Mouse (Mus musculus): ENCODE measurements around the gene Bag3. TPM values are rescaled to one million over a fixed set of nuclear protein-coding genes. Genes with fewer than 3 reads are reported as not detected.
"Not testable (repeated sequence)": the region's sequence is repeated elsewhere in the genome, so short reads cannot be mapped to it uniquely, and the experiment has no call there.

Bag3 gene
- polyA plus RNA-seq, 1 experiment from 2014 or later: 2.6 TPM

DNA sequence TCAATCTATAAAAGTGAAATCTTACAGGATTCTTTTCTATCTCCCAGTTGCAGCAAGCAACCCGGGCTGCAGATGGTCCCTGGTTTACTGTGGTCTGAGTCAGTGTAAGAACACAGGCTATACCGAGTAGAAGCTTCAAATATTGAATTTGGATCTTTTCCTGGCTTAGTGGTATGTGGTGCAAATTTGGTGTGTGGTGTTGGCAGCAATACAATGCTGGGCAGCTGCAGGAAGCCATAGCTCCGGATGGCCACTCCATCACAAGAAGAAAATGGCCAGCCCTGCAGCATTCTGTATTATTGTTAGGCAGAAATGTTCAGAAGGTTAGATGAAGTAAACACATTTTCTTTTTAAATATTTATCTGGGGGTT, 27.7 kb downstream of the Bag3 start:
- WGBS: 39% methylated on average over 3 of the region's 3 CpGs
- Histone ChIP-seq H3K36me3 (no peaks in the 10 kb centered on the region), H3K4me2 (no peak overlapping the region), H3K9me3 (replicated peaks) (no peaks in the 10 kb centered on the region), H3K9ac (replicated peaks) (no peak overlapping the region), H3K27me3 (replicated peaks) (no peaks in the 10 kb centered on the region), H3K4me3 (replicated peaks) (no peak overlapping the region), H3K27ac (replicated peaks) (peak overlapping the region; percentile 78), H3K4me1 (peaks cover 31% of the 10 kb centered on the region)
- peak; percentile 35; the same call in 1 of the 2 replicates for ATAC-seq (ENCODE audit: low FRiP score)

DNA sequence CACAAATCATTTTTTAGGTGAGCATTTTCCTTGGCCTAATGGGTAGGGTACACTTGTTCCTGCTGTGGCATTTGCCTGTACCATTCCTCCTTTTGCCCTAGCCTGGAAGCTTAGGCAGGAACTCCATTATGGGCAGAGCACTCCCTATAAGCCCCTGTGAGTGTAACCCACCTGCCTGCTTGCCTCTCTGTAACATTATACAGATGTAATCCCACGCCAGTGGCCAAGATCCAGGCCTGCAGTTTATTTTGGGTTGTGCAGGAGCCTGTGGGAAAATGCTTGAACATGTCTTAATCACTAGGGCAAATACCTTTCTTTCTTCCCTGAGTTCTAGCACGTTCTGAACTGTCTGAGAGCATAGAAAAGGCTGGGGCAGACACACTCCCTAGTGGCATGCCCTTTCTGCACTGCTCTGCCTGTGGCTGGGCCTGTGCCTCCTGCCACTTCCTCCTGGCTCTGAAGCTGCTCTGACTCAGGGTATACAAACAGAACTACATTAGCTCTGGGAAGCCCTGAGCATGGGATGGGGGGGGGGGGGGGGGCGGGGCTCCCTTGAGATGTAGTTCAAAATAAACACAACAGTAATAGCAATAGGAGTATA, 29.8 kb downstream of the Bag3 start:
- H3K27ac ChIP-seq (replicated peaks): no peak overlapping the region
- 46% methylated on average over 3 of the region's 3 CpGs for WGBS
- no peak for ATAC-seq (ENCODE audit: low FRiP score)

DNA sequence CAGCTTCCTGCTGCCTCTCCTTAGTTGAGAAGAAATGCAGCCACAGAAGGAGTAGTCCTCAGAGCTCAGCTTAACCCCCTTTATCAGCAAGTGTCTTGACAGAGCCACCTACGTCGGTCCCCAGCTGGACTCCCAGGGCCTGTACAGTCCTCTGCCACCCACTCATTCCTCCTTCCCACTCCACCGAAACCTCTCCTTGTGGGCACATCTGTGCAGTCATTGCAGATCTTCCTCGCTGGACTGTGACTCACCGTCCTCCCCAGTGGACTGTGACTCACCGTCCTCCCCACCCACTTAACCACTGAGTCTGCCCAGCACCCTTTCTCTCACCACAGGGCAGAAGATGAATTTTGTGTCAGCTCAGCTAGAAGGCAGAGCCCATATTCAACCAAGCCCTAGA, 31.1 kb downstream of the Bag3 start:
- ATAC-seq (ENCODE audit: low FRiP score): no peak
- 86% methylated on average over 6 of the region's 6 CpGs for WGBS
- Histone ChIP-seq H3K4me3 (replicated peaks) (no peak overlapping the region), H3K27me3 (replicated peaks) (no peaks in the 10 kb centered on the region), H3K36me3 (no peaks in the 10 kb centered on the region), H3K27ac (replicated peaks) (no peak overlapping the region), H3K4me1 (peaks cover 28% of the 10 kb centered on the region), H3K9me3 (replicated peaks) (no peaks in the 10 kb centered on the region), H3K9ac (replicated peaks) (no peak overlapping the region), H3K4me2 (no peak overlapping the region)

More for the DNA sequence above, 29.8 kb downstream of the Bag3 start:
- Histone ChIP-seq H3K4me3 (replicated peaks) (no peak overlapping the region), H3K4me1 (peaks cover 31% of the 10 kb centered on the region), H3K9me3 (replicated peaks) (no peaks in the 10 kb centered on the region), H3K36me3 (no peaks in the 10 kb centered on the region), H3K27me3 (replicated peaks) (no peaks in the 10 kb centered on the region), H3K4me2 (no peak overlapping the region), H3K9ac (replicated peaks) (no peak overlapping the region)

DNA sequence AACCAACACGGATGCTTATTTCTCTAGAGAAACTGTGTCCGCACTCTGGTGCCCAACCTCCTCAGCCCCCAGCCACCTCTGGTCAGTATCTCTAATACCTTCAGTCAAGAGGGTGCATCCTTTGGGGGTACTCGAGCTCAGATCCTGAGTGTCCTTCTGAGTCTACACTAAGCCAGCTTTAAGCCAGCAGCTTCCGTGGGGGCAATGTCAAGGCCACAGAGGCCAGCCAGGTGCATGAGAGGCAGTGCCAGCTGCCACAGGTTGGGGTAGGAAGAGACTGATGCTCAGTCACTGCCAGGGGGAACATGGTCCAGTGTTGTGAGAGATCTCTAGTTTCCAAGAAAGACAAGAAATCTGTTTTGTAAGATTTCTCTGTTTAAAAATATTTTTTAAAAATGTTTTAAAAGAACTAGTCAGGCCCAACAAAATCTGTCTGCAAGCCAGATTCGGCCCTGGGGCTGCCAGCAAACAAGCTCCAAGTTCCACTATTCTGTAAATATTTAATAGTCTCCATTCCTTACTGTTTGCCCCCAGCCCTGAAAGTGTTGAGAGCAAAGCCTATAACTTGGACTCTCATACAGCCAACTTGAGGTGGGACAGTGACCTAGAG, 31.8 kb downstream of the Bag3 start:
- H3K4me1 ChIP-seq: peaks cover 20% of the 10 kb centered on the region
- H3K27ac ChIP-seq (replicated peaks): no peak overlapping the region
- no peaks in the 10 kb centered on the region for H3K27me3 ChIP-seq (replicated peaks)
- no peaks in the 10 kb centered on the region for H3K36me3 ChIP-seq
- no peak overlapping the region for H3K9ac ChIP-seq (replicated peaks)
- no peak for ATAC-seq (ENCODE audit: low FRiP score)
- H3K4me2 ChIP-seq: no peak overlapping the region
- 85% methylated on average over 5 of the region's 5 CpGs for WGBS
- H3K9me3 ChIP-seq (replicated peaks): no peaks in the 10 kb centered on the region
- H3K4me3 ChIP-seq (replicated peaks): no peak overlapping the region

DNA sequence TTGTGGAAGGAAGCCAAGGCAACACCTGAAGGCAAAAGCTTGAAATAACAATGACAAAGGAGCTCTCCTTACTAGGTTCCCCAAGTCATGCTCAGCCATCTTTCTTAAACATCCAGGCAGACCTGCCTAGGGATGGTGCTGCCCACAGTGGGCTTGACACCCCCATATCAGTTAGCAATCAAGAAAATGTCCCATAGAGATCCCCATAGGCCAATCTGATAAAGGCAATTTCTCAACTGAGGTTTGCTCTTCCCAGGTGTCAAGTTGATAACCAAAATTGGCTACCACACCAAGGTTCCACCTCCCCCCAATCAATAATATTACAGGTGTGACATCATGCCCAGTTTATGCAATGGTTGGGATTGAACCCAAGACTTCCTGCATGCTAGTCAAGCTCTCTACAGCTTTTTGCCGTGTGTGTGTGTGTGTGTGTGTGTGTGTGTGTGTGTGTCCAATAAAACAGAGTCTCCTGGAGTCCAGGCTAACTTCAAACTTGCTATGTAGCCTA, 33.6 kb downstream of the Bag3 start:
- no peak for ATAC-seq (ENCODE audit: low FRiP score)
- no peak overlapping the region for H3K4me2 ChIP-seq
- 100% methylated on average over 1 of the region's 1 CpGs for WGBS
- peaks cover 3% of the 10 kb centered on the region; the same call in 1 of the 2 replicates for H3K4me1 ChIP-seq
- no peaks in the 10 kb centered on the region for H3K27me3 ChIP-seq (replicated peaks)
- no peak overlapping the region for H3K9ac ChIP-seq (replicated peaks)
- H3K9me3 ChIP-seq (replicated peaks): no peaks in the 10 kb centered on the region
- no peak overlapping the region for H3K27ac ChIP-seq (replicated peaks)
- no peak overlapping the region for H3K4me3 ChIP-seq (replicated peaks)
- H3K36me3 ChIP-seq: no peaks in the 10 kb centered on the region

DNA sequence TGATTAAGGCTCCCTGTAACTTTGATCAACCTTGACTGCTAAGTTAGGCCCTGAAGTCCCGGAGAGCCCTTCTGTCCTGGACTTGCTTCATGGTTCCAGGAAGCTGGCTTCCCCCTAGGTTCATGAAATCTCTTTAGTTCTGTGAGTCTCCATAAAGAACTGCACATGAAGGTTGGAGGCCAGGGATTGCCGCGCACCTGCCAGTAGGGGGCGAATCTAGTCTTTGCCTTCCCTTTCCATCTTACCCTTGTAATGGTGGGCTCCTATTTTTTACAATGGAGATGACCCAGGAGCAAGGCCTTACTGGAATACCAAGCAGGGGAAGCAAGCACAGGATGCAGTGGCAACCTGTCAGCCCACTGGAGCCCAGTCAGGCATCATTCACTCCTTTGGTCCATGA, 40.0 kb downstream of the Bag3 start:
- H3K27ac ChIP-seq (replicated peaks): no peak overlapping the region
- H3K9me3 ChIP-seq (replicated peaks): no peaks in the 10 kb centered on the region
- H3K9ac ChIP-seq (replicated peaks): no peak overlapping the region
- no peaks in the 10 kb centered on the region for H3K27me3 ChIP-seq (replicated peaks)
- no peak overlapping the region for H3K4me2 ChIP-seq
- H3K4me1 ChIP-seq: no peaks in the 10 kb centered on the region
- ATAC-seq (ENCODE audit: low FRiP score): no peak
- no peak overlapping the region for H3K4me3 ChIP-seq (replicated peaks)
- H3K36me3 ChIP-seq: no peaks in the 10 kb centered on the region
- WGBS: 49% methylated on average over 4 of the region's 4 CpGs

DNA sequence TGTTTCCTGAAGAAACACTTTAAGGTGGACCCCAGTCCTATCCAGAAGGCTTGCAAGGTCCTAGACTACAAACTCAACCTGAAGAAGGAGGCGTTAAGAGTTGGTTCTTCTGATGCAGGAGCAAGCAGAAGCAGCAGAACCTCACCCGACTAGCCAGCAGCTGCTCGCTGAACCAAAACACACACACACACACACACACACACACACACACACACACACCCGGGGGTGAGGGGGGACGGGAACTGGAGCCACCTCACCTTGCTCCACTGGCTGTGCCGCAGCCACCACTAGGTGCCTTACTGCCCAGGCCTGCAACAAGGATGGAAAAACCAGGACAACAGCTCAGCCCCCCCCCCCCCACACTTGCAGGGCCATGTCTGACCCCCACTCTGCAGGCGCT, 42.9 kb downstream of the Bag3 start:
- ATAC-seq (ENCODE audit: low FRiP score): no peak
- Histone ChIP-seq H3K27me3 (replicated peaks) (no peaks in the 10 kb centered on the region), H3K4me3 (replicated peaks) (no peak overlapping the region), H3K9ac (replicated peaks) (no peak overlapping the region), H3K9me3 (replicated peaks) (no peaks in the 10 kb centered on the region), H3K4me2 (no peak overlapping the region), H3K4me1 (no peaks in the 10 kb centered on the region), H3K27ac (replicated peaks) (no peak overlapping the region), H3K36me3 (no peaks in the 10 kb centered on the region)
- WGBS: 85% methylated on average over 7 of the region's 7 CpGs

DNA sequence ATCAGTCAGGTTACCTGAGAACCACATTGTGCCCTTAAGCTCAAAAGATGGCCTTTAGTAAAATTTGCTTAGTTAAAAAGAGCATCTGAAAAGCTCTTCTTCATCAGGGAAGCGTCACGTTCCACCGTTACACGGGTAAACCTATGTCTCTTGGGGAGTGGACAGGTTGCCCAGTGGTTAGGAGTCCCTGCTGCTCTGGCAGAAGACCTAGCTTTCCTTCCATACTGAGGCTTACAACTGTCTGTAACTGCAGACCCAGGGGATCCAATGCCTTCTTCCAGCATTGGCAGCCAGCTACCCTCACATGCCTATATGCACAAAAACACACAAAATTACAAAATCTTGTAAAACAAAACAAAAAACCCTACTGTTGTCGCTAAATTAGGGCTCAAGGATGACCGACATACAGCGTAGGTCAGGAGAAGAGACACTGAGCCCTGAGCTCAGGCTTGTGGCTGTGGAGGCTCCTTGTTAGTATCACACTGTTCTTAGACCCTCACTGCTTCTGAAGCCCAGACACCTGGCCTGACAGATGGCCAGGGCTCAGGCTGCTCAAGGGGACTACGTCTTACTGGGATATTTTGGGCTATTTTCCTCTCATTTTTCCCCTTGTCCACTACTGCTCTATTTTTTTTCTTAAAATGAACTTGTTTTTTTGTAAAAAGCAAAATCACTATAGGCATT, 44.3 kb downstream of the Bag3 start:
- Histone ChIP-seq H3K27me3 (replicated peaks) (no peaks in the 10 kb centered on the region), H3K36me3 (no peaks in the 10 kb centered on the region), H3K9me3 (replicated peaks) (no peaks in the 10 kb centered on the region), H3K9ac (replicated peaks) (no peak overlapping the region), H3K4me3 (replicated peaks) (no peak overlapping the region), H3K4me1 (no peaks in the 10 kb centered on the region), H3K4me2 (no peak overlapping the region), H3K27ac (replicated peaks) (no peak overlapping the region)
- 90% methylated on average over 8 of the region's 8 CpGs for WGBS
- no peak for ATAC-seq (ENCODE audit: low FRiP score)

DNA sequence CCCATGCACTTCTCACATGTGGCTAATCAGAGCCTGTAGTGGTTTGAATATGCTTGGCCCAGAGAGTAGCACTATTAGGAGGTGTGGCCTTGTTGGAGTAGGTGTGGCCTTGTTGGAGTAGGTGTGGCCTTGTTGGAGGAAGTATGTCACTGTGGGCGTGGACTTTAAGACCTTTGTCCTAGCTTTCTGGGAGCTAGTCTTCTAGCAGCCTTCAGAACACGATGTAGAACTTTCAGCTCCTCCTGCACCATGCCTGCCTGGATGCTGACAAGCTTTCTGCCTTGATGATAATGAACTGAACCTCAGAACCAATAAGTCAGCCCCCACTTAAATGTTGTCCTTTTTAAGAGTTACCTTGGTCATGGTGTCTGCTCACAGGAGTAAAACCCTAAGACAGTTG, 46.0 kb downstream of the Bag3 start:
- not testable (repeated sequence) for H3K4me1 ChIP-seq; ATAC-seq (ENCODE audit: low FRiP score); H3K9me3 ChIP-seq (replicated peaks); H3K36me3 ChIP-seq; H3K4me2 ChIP-seq; H3K4me3 ChIP-seq (replicated peaks); H3K27ac ChIP-seq (replicated peaks); H3K9ac ChIP-seq (replicated peaks); H3K27me3 ChIP-seq (replicated peaks)
- 94% methylated on average over 2 of the region's 2 CpGs for WGBS

DNA sequence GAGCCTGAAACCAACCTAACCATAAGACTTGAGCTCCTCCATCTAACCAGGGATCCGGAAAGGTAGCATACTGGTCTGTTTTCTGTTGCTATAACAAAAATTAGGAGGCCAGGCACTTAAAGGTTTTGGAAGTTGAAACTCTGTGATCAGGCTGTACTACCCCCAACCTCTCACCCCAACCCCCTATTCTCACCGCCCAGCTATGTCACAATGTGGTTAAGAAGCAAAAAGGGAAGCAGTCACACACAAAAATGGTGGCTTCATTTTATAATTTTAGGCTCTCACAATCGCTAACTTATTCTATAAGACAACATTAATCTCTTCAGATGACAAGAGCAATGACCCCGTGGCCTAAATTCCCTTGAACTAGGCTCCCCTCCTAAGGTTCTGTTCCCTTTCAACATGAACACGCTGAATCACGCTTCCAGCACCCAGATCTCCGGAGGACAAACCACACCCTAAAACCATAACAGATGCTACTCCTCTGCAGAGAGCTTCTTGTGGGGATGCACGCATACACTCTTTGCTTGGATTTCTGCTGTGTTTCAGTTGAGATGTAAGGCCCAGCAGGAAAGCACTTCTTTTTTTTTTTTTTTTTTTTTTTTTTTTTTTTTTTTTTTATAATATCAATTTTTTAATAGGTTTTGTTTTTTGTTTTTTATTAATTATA, 46.7 kb downstream of the Bag3 start:
- no peak overlapping the region for H3K4me3 ChIP-seq (replicated peaks)
- WGBS: 92% methylated on average over 8 of the region's 8 CpGs
- H3K4me2 ChIP-seq: no peak overlapping the region
- no peak for ATAC-seq (ENCODE audit: low FRiP score)
- no peaks in the 10 kb centered on the region for H3K27me3 ChIP-seq (replicated peaks)
- no peaks in the 10 kb centered on the region for H3K9me3 ChIP-seq (replicated peaks)
- no peak overlapping the region for H3K27ac ChIP-seq (replicated peaks)
- no peaks in the 10 kb centered on the region for H3K4me1 ChIP-seq
- no peaks in the 10 kb centered on the region for H3K36me3 ChIP-seq
- H3K9ac ChIP-seq (replicated peaks): no peak overlapping the region

DNA sequence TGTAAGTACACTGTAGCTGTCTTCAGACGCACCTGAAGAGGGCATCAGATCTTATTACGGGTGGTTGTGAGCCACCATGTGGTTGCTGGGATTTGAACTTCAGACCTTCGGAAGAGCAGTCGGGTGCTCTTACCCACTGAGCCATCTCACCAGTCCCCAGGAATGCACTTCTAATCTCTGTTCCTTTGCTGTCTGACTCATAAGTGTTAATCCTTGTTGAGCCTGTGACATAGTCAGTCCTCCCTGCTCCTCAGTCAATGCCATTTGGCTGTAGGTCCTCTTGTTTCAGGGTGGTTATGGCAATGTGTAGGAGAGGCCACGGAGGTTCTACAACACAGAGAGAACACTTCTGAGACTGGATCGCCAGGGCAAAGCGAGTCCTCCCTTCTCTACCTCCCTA, 47.2 kb downstream of the Bag3 start:
- H3K27ac ChIP-seq (replicated peaks); H3K36me3 ChIP-seq; H3K4me3 ChIP-seq (replicated peaks); H3K9ac ChIP-seq (replicated peaks); H3K4me1 ChIP-seq; H3K27me3 ChIP-seq (replicated peaks); H3K4me2 ChIP-seq; H3K9me3 ChIP-seq (replicated peaks); ATAC-seq (ENCODE audit: low FRiP score): not testable (repeated sequence)
- 90% methylated on average over 7 of the region's 7 CpGs for WGBS

DNA sequence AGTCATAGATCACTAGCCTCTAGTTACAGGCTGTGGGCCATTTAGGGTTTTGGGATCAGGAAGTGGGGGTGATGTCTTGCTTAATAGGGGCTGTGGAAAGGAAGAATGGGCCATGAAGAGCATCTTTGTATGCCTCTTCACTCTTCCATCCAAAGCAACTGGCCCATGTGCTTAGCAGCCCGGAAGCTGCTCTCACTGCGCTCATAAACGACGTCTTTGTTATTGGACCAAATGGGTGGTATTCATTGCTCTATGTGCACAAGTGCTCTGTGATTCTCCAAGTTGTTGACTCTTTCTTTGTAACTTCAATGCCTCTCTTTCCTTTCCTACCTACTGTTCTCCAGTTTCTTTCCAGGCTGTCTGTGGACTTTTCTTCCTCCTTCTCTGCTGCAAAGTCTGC, 48.6 kb downstream of the Bag3 start:
- H3K4me1 ChIP-seq: no peaks in the 10 kb centered on the region
- no peak overlapping the region for H3K27ac ChIP-seq (replicated peaks)
- H3K9me3 ChIP-seq (replicated peaks): no peaks in the 10 kb centered on the region
- no peaks in the 10 kb centered on the region for H3K36me3 ChIP-seq
- no peak overlapping the region for H3K4me2 ChIP-seq
- no peaks in the 10 kb centered on the region for H3K27me3 ChIP-seq (replicated peaks)
- H3K4me3 ChIP-seq (replicated peaks): no peak overlapping the region
- no peak overlapping the region for H3K9ac ChIP-seq (replicated peaks)
- WGBS: 47% methylated on average over 4 of the region's 4 CpGs
- ATAC-seq (ENCODE audit: low FRiP score): no peak
